Mouse (Mus musculus): ENCODE results near the gene Mgat5b.

GRCm38 (mm10) chr11:116935917-116936316, 17.3 kb downstream of the Mgat5b start:
- TF ChIP-seq CTCF (IDR thresholded peaks at IDR 0.05; ENCODE audit: low read depth), result no peak
- TF ChIP-seq EP300 (IDR thresholded peaks at IDR 0.05; ENCODE audit: low read depth), result no peak
